Mouse (Mus musculus) gastrocnemius, postnatal 25 days (tissue): Measurements from ENCODE around the gene Slc29a2. TPM values are rescaled to one million over a fixed set of nuclear protein-coding genes. Genes with fewer than 3 reads are reported as not detected.

ENCODE experiments used
- total RNA-seq, 2 experiments: library from RNA; stranded (reverse); gene quantifications; 1 replicate in 1 of 2; 2 replicates in 1 of 2; pipeline ENCODE4 v1.2.3; 2021

The Slc29a2 gene
- total RNA-seq, 2 experiments from 2014 or later = 7.9 to 11.6 TPM

Other genes starting within 250 kb of the Slc29a2 start
- gene Rbm4, start 230.0 kb upstream of the Slc29a2 start, total RNA-seq = 10 to 100 TPM; 27.9 to 31.1 TPM
- 1 to 10 TPM; 8.9 to 9.4 TPM for gene Gm21992, start 212.2 kb upstream of the Slc29a2 start, total RNA-seq
- gene Rbm14, start 212.2 kb upstream of the Slc29a2 start, total RNA-seq = 10 to 100 TPM; 11.1 to 11.2 TPM
- 10 to 100 TPM; 26.3 to 27.1 TPM for gene Ccs, start 184.5 kb upstream of the Slc29a2 start, total RNA-seq
- gene Ccdc87, start 184.5 kb upstream of the Slc29a2 start, total RNA-seq = not detected
- gene Ctsf, start 168.7 kb upstream of the Slc29a2 start, total RNA-seq = 10 to 100 TPM; 28.4 to 41.6 TPM
- 1,000 to 10,000 TPM; 7,181 to 7,860 TPM for gene Actn3, start 146.0 kb upstream of the Slc29a2 start, total RNA-seq
- gene Zdhhc24, start 145.2 kb upstream of the Slc29a2 start, total RNA-seq = 1 to 10 TPM; 2.4 to 2.8 TPM
- 1 to 10 TPM; 1.6 to 2.6 TPM for gene Bbs1, start 117.2 kb upstream of the Slc29a2 start, total RNA-seq
- gene Dpp3, start 95.6 kb upstream of the Slc29a2 start, total RNA-seq = 10 to 100 TPM; 15.6 to 23.4 TPM
- 1 to 10 TPM in 1 of 2 experiments, under 1 TPM in 1; 0.87 to 1.2 TPM for gene Peli3, start 80.7 kb upstream of the Slc29a2 start, total RNA-seq
- gene Mrpl11, start 61.7 kb upstream of the Slc29a2 start, total RNA-seq = 10 to 100 TPM; 57.6 to 59.6 TPM
- gene Npas4, start 33.5 kb upstream of the Slc29a2 start, total RNA-seq = not detected
- gene B4gat1, start 15.0 kb downstream of the Slc29a2 start, total RNA-seq = 10 to 100 TPM; 17.9 to 20.1 TPM
- 1 to 10 TPM in 1 of 2 experiments, under 1 TPM in 1; 0.26 to 1.4 TPM for gene AC124502.3, start 15.0 kb downstream of the Slc29a2 start, total RNA-seq
- 10 to 100 TPM; 11.6 to 12.6 TPM for gene Brms1, start 17.5 kb downstream of the Slc29a2 start, total RNA-seq
- 1 to 10 TPM; 1.3 to 2.1 TPM for gene Rin1, start 26.6 kb downstream of the Slc29a2 start, total RNA-seq
- 10 to 100 TPM; 13.8 to 23.3 TPM for gene Cd248, start 44.2 kb downstream of the Slc29a2 start, total RNA-seq
- gene Tmem151a, start 61.7 kb downstream of the Slc29a2 start, total RNA-seq = not detected
- 10 to 100 TPM; 38.1 to 47.5 TPM for gene Yif1a, start 64.7 kb downstream of the Slc29a2 start, total RNA-seq
- gene Cnih2, start 74.7 kb downstream of the Slc29a2 start, total RNA-seq = not detected
- gene Rab1b, start 83.2 kb downstream of the Slc29a2 start, total RNA-seq = 100 to 1,000 TPM; 113 to 127 TPM
- 10 to 100 TPM; 51.9 TPM for gene Klc2, start 94.7 kb downstream of the Slc29a2 start, total RNA-seq
- 1 to 10 TPM; 5.6 to 6.5 TPM for gene Pacs1, start 249.3 kb downstream of the Slc29a2 start, total RNA-seq